Mouse (Mus musculus): ENCODE data around the gene Prr14. TPM values are rescaled to one million over a fixed set of nuclear protein-coding genes. Genes with fewer than 3 reads are reported as not detected.
A peak's percentile ranks its signal among the peaks of the same experiment; 100 is the strongest.

The Prr14 gene
- total RNA-seq, 1 experiment from 2014 or later = 42.0 TPM

- DNase-seq = peak; percentile 97
Observed at GRCm38 (mm10) chr7:127511808-127512230, 52.4 kb downstream of the Prr14 start, which contains the start of gene Srcap. Gene Srcap (plus strand): TSS chr7:127511983.

GRCm38 (mm10) chr7:127512231-127513015, 53.0 kb downstream of the Prr14 start:
- DNase-seq = peak; percentile 98

- no peak for DNase-seq
Observed at GRCm38 (mm10) chr7:127513016-127513390, 53.6 kb downstream of the Prr14 start.

- DNase-seq = peak; percentile 47
Observed at GRCm38 (mm10) chr7:127513781-127514180, 54.4 kb downstream of the Prr14 start.

GRCm38 (mm10) chr7:127515846-127516245, 56.4 kb downstream of the Prr14 start:
- DNase-seq = no peak

GRCm38 (mm10) chr7:127516344-127516743, 56.9 kb downstream of the Prr14 start:
- no peak for DNase-seq

- no peak for DNase-seq
Observed at GRCm38 (mm10) chr7:127519284-127519683, 59.9 kb downstream of the Prr14 start, which contains the start of gene Gm42715. Gene Gm42715 (plus strand): TSS chr7:127519584.

Small RNAs within 50 kb of the gene (microRNA-seq; reads per million reads assigned to microRNA genes)
- 0 reads per million in 2 experiments for gene Gm47278
- 0 to 0.38 reads per million in 2 experiments for gene Mir7060

Other genes starting within 250 kb of the Prr14 start
- gene Zfp553, start 226.6 kb upstream of the Prr14 start, total RNA-seq (2021) = 10.0 and 13.8 TPM in 2 replicates
- 11.2 and 35.8 TPM in 2 replicates for gene Sept1, start 226.5 kb upstream of the Prr14 start, total RNA-seq (2021)
- gene Zfp771, start 215.3 kb upstream of the Prr14 start, total RNA-seq (2021) = 25.9 and 28.1 TPM in 2 replicates
- 48.3 and 57.5 TPM in 2 replicates for gene Dctpp1, start 198.9 kb upstream of the Prr14 start, total RNA-seq (2021)
- 147 and 187 TPM in 2 replicates for gene Sephs2, start 185.6 kb upstream of the Prr14 start, total RNA-seq (2021)
- gene Itgal, start 163.4 kb upstream of the Prr14 start, total RNA-seq (2021) = 2.2 and 8.8 TPM in 2 replicates
- 31.2 and 33.3 TPM in 2 replicates for gene Zfp768, start 114.0 kb upstream of the Prr14 start, total RNA-seq (2021)
- 8.7 and 10.0 TPM in 2 replicates for gene Zfp747, start 83.6 kb upstream of the Prr14 start, total RNA-seq (2021)
- 3.3 and 5.3 TPM in 2 replicates for gene 9130019O22Rik, start 72.4 kb upstream of the Prr14 start, total RNA-seq (2021)
- 8.5 and 9.4 TPM in 2 replicates for gene E430018J23Rik, start 66.0 kb upstream of the Prr14 start, total RNA-seq (2021)
- 6.4 and 6.8 TPM in 2 replicates for gene Zfp764, start 52.8 kb upstream of the Prr14 start, total RNA-seq (2021)
- gene Zfp688, start 37.5 kb upstream of the Prr14 start, total RNA-seq (2021) = 8.9 and 11.9 TPM in 2 replicates
- 3.5 and 5.0 TPM in 2 replicates for gene Zfp689, start 10.5 kb upstream of the Prr14 start, total RNA-seq (2021)
- gene Fbrs, start 19.6 kb downstream of the Prr14 start, total RNA-seq (2021) = 61.8 and 76.5 TPM in 2 replicates
- 88.8 and 95.3 TPM in 2 replicates for gene Srcap, start 52.4 kb downstream of the Prr14 start, total RNA-seq (2021)
- gene Gm42715, start 60.0 kb downstream of the Prr14 start, total RNA-seq (2021) = 21.9 and 23.8 TPM in 2 replicates
- gene Tmem265, start 101.8 kb downstream of the Prr14 start, total RNA-seq (2021) = not detected in 2 replicates
- 36.6 and 44.4 TPM in 2 replicates for gene Phkg2, start 113.7 kb downstream of the Prr14 start, total RNA-seq (2021)
- gene Ccdc189, start 129.0 kb downstream of the Prr14 start, total RNA-seq (2021) = 7.5 and 10.7 TPM in 2 replicates
- gene Rnf40, start 129.2 kb downstream of the Prr14 start, total RNA-seq (2021) = 56.0 and 62.8 TPM in 2 replicates
- gene Zfp629, start 156.2 kb downstream of the Prr14 start, total RNA-seq (2021) = 21.6 and 26.4 TPM in 2 replicates
- gene Bcl7c, start 249.3 kb downstream of the Prr14 start, total RNA-seq (2021) = 64.8 and 69.2 TPM in 2 replicates